Mouse (Mus musculus) heart, embryonic 11.5 days (tissue): ENCODE measurements around the gene Tlx3. TPM values are rescaled to one million over a fixed set of nuclear protein-coding genes. Genes with fewer than 3 reads are reported as not detected.
A peak's percentile ranks its signal among the peaks of the same experiment; 100 is the strongest.

Experiments
- ATAC-seq: fragments of 200-750 bp; cut with Nextera tagmentation; replicated peaks from 2 replicates; pipeline ENCODE4 v1.8.0; 2017; ENCODE audit warnings: moderate library complexity; ENCODE audit not compliant: insufficient number of reproducible peaks, low FRiP score, low TSS enrichment
- H3K27ac ChIP-seq: fragments of 300-500 bp; sonication (generic); 2 replicates; pipeline ENCODE4 v1.5.1; 2014; ENCODE audit warnings: mild to moderate bottlenecking, low read depth, low read length
- H3K27me3 ChIP-seq: fragments of 300-500 bp; sonication (generic); 2 replicates; pipeline ENCODE4 v1.6.1; 2014; ENCODE audit warnings: mild to moderate bottlenecking, low read length, mixed read lengths; ENCODE audit not compliant: control insufficient read depth, insufficient read depth
- H3K36me3 ChIP-seq: fragments of 300-500 bp; sonication (generic); 2 replicates; pipeline ENCODE4 v1.6.1; 2014; ENCODE audit warnings: mild to moderate bottlenecking, low read length, moderate library complexity, mixed read lengths; ENCODE audit not compliant: control insufficient read depth, insufficient read depth
- H3K4me1 ChIP-seq: fragments of 300-500 bp; sonication (generic); 2 replicates; pipeline ENCODE4 v1.6.1; 2014; ENCODE audit warnings: low read length; ENCODE audit not compliant: control insufficient read depth, insufficient read depth
- H3K4me2 ChIP-seq: fragments of 300-500 bp; sonication (generic); 2 replicates; pipeline ENCODE4 v1.6.1; 2014; ENCODE audit warnings: mild to moderate bottlenecking, moderate library complexity
- H3K4me3 ChIP-seq: fragments of 300-500 bp; sonication (generic); 2 replicates; pipeline ENCODE4 v1.5.1; 2014; ENCODE audit warnings: low read depth, low read length
- H3K9ac ChIP-seq: fragments of 300-500 bp; sonication (generic); 2 replicates; pipeline ENCODE4 v1.6.1; 2014; ENCODE audit warnings: mild to moderate bottlenecking, low read depth, low read length, moderate library complexity
- H3K9me3 ChIP-seq: fragments of 300-500 bp; sonication (generic); replicated peaks from 2 replicates; pipeline ENCODE4 v1.6.1; 2016; ENCODE audit warnings: low read length; ENCODE audit not compliant: control insufficient read depth
- WGBS: fragments of 180-500 bp; shearing (Covaris S2); extraction: QIAGEN DNeasy Blood & Tissue Kit; methylation state at CpG from one replicate; pipeline ENCODE4 v1.1.7; 2014; ENCODE audit not compliant: insufficient replicate concordance; 5-methylcytosine and 5-hydroxymethylcytosine counted together
- polyA plus RNA-seq: library from polyadenylated mRNA; unstranded; fragments of >200 nt; fragmentation: Nextera tagmentation; extraction: Ambion mirVana; gene quantifications from 2 replicates; pipeline ENCODE4 v1.2.1, GENCODE M21; 2014

Gene Tlx3
- polyA plus RNA-seq, 1 experiment from 2014 or later = not detected

DNA sequence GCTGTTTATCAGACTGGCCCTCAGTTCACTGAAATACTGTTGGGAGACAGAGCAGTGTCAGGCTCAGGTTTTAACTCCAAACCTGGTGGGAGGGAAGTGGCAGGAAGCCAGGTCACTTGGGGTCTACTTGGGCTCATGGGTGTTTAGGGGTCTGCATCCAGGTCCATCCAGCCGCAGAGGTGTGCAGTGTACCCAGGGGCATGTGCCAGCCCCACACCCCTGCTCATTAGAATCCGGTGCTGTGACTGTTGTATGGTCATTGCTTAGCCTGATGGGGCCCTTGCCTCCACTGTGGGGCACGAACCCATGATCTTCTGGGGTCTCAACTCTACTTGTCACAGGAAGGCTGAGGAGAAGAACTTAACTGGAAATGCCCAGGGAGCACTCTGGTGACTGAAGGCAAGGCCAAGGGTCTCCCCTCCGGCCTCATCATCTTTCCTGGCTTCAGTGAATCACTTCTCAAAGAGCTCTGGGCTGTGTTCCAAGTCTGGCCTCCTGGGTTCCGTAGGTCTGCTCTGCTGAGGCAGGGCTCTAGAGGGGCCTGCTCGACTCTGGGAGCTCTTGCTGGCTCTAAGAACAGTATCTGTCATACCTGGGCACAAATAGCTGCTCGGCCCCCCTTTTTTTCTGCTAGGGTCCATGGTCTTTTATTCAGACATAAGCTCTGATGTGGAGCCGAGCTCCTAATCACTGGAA is 14.1 kb upstream of the Tlx3 start:
- Histone ChIP-seq H3K4me2 (no peak overlapping the region), H3K9me3 (no peaks in the 10 kb centered on the region), H3K27me3 (no peaks in the 10 kb centered on the region), H3K4me1 (0 out of 2 replicates have a peak, but pooled peaks cover 3% of the 10 kb centered on the region), H3K4me3 (no peak overlapping the region), H3K27ac (no peak overlapping the region), H3K9ac (no peak overlapping the region), H3K36me3 (no peaks in the 10 kb centered on the region)
- WGBS = 65% methylated on average over 8 of the region's 8 CpGs
- 0 out of 2 replicates have a peak, but pooled peaks have one; percentile 20 for ATAC-seq

DNA sequence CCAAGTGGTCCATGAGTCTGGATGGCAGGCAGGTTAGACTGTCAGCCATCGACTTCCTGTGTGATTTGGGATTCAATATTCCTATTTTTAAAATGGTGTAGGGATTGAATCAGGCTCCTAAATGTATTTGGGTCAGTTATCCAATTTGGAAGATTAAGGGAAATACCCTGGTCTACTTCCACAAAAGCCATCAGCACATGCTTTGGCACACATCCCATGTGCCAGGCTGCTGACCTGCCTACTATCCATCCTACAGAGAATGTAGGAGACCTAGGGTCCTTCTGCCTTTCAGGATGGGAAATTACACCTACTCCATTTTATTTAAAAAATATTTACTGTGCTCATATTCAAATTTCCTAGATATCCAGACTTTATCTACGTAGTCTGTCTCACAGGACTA is 4.0 kb upstream of the Tlx3 start:
- no peak overlapping the region for H3K27ac ChIP-seq
- peaks cover 60% of the 10 kb centered on the region for H3K27me3 ChIP-seq
- no peaks in the 10 kb centered on the region for H3K36me3 ChIP-seq
- H3K4me1 ChIP-seq = peaks cover 9% of the 10 kb centered on the region; the same call in 1 of the 2 replicates
- no peak overlapping the region for H3K9ac ChIP-seq
- no peak for ATAC-seq
- H3K9me3 ChIP-seq = no peaks in the 10 kb centered on the region
- H3K4me2 ChIP-seq = no peak overlapping the region
- no peak overlapping the region for H3K4me3 ChIP-seq
- 75% methylated on average over 2 of the region's 2 CpGs for WGBS

- 13% methylated on average over 3 of the region's 3 CpGs for WGBS
- no peak overlapping the region for H3K9ac ChIP-seq
- no peak overlapping the region for H3K27ac ChIP-seq
- H3K27me3 ChIP-seq = peaks cover 85% of the 10 kb centered on the region
- peaks cover 20% of the 10 kb centered on the region for H3K4me1 ChIP-seq
- no peak overlapping the region for H3K4me3 ChIP-seq
- no peak for ATAC-seq
- no peak overlapping the region for H3K4me2 ChIP-seq
- no peaks in the 10 kb centered on the region for H3K36me3 ChIP-seq
- H3K9me3 ChIP-seq = no peaks in the 10 kb centered on the region
Measured at GRCm38 (mm10) chr11:33204966-33205365, 1.6 kb upstream of the Tlx3 start.

- H3K27me3 ChIP-seq = peaks cover 87% of the 10 kb centered on the region
- H3K4me1 ChIP-seq = peaks cover 20% of the 10 kb centered on the region
- H3K9ac ChIP-seq = no peak overlapping the region
- WGBS = 2% methylated on average over 18 of the region's 18 CpGs
- no peaks in the 10 kb centered on the region for H3K9me3 ChIP-seq
- ATAC-seq = no peak
- peak overlapping the region; percentile 28; the same call in 1 of the 2 replicates for H3K4me3 ChIP-seq
- H3K4me2 ChIP-seq = peak overlapping the region; percentile 58; the same call in 1 of the 2 replicates
- no peak overlapping the region for H3K27ac ChIP-seq
- H3K36me3 ChIP-seq = no peaks in the 10 kb centered on the region
Measured at GRCm38 (mm10) chr11:33204329-33204705, 928 bp upstream of the Tlx3 start.

DNA sequence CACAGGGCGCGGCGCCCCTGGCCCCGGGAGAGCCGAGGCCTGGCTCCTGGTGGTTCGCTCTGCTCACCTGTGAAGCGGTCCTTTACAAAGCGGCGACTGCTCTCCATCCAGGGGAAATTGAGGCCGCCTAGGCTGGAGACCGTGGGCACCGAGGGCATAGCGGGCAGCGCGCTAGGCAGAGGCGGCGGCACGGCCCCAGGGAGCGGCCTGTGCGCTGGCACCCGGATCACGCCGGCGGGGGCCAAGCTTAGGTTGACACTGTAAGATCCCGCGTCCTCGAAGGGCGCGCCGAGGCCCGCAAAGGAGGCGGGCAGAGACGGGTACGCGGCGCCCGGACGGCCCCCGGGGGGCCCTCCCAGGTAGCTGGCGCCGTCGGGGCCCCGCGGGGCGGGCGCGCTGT is 417 bp downstream of the Tlx3 start:
- Histone ChIP-seq H3K4me1 (peaks cover 20% of the 10 kb centered on the region), H3K9ac (no peak overlapping the region), H3K4me2 (peak overlapping the region; percentile 58), H3K9me3 (no peaks in the 10 kb centered on the region), H3K27ac (no peak overlapping the region), H3K36me3 (no peaks in the 10 kb centered on the region), H3K4me3 (peak overlapping the region; percentile 28), H3K27me3 (peaks cover 94% of the 10 kb centered on the region)
- no peak for ATAC-seq
- WGBS = 2% methylated on average over 46 of the region's 47 CpGs

- Histone ChIP-seq H3K4me2 (no peak overlapping the region), H3K27ac (no peak overlapping the region), H3K36me3 (no peaks in the 10 kb centered on the region), H3K4me1 (peaks cover 20% of the 10 kb centered on the region), H3K4me3 (no peak overlapping the region), H3K9me3 (0 out of 2 replicates have a peak, but pooled peaks cover 3% of the 10 kb centered on the region), H3K9ac (no peak overlapping the region), H3K27me3 (peaks cover 94% of the 10 kb centered on the region)
- 2% methylated on average over 33 of the region's 37 CpGs for WGBS
- no peak for ATAC-seq
Measured at GRCm38 (mm10) chr11:33202296-33202695, 1.1 kb downstream of the Tlx3 start.

DNA sequence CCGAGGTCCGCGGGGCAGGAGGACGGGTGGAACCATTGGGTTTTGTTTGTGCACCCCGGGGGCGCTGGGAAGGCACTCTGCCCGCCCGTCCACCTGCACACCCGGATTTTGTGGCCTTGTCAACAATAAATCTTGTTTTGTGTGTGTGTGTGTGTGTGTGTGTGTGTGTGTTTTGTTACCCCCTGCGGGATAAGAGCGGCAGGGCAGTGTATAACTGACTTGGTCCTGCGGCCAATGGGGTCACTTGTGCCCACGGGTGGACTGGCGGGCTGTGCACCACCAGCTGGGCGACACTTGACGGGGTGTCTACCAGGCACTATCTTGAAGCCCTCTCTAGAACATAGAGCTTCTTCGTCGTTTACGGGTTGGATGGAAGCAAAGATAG is 1.8 kb downstream of the Tlx3 start:
- H3K4me3 ChIP-seq = peak overlapping the region; percentile 30; the same call in 1 of the 2 replicates
- 4% methylated on average over 19 of the region's 19 CpGs for WGBS
- peaks cover 20% of the 10 kb centered on the region for H3K4me1 ChIP-seq
- H3K9ac ChIP-seq = no peak overlapping the region
- no peak overlapping the region for H3K27ac ChIP-seq
- H3K4me2 ChIP-seq = peak overlapping the region; percentile 61
- H3K9me3 ChIP-seq = peaks cover 3% of the 10 kb centered on the region; the same call in 1 of the 2 replicates
- ATAC-seq = no peak
- H3K27me3 ChIP-seq = peaks cover 94% of the 10 kb centered on the region
- no peaks in the 10 kb centered on the region for H3K36me3 ChIP-seq

- H3K4me3 ChIP-seq = peak overlapping the region; percentile 30
- H3K9me3 ChIP-seq = peaks cover 3% of the 10 kb centered on the region; the same call in 1 of the 2 replicates
- peak; percentile 24; the same call in 1 of the 2 replicates for ATAC-seq
- no peak overlapping the region for H3K27ac ChIP-seq
- H3K4me2 ChIP-seq = peak overlapping the region; percentile 61
- no peaks in the 10 kb centered on the region for H3K36me3 ChIP-seq
- no peak overlapping the region for H3K9ac ChIP-seq
- under 1% methylated on average over 76 of the region's 76 CpGs for WGBS
- H3K27me3 ChIP-seq = peaks cover 94% of the 10 kb centered on the region
- H3K4me1 ChIP-seq = peaks cover 20% of the 10 kb centered on the region
Measured at GRCm38 (mm10) chr11:33200764-33201625, 2.4 kb downstream of the Tlx3 start.
